Mouse (Mus musculus) liver, embryonic 14.5 days (tissue): ENCODE results near the gene Syk. TPM values are rescaled to one million over a fixed set of nuclear protein-coding genes. Genes with fewer than 3 reads are reported as not detected.

Experiments used
- ATAC-seq: fragments of 200-750 bp; cut with Nextera tagmentation; 2 replicates; pipeline ENCODE4 v1.8.0; 2017; ENCODE audit warnings: moderate number of reproducible peaks, mild to moderate bottlenecking, moderate library complexity; ENCODE audit not compliant: insufficient read depth
- DNase-seq, 3 experiments: peaks; one replicate each; pipeline ENCODE4 v3.0.0-alpha.2; 2012 to 2013; ENCODE audit warnings: low read depth in 3 of 3, low spot score in 3 of 3
- H3K27ac ChIP-seq: fragments of 300-500 bp; sonication (generic); 2 replicates; pipeline ENCODE4 v1.5.1; 2014; ENCODE audit warnings: moderate library complexity, mild to moderate bottlenecking, control low read depth, inconsistent platforms
- H3K27me3 ChIP-seq: fragments of 300-500 bp; sonication (generic); 2 replicates; pipeline ENCODE4 v1.6.1; 2014; ENCODE audit warnings: mild to moderate bottlenecking, low read length, moderate library complexity; ENCODE audit not compliant: control insufficient read depth, insufficient read depth
- H3K36me3 ChIP-seq: fragments of 300-500 bp; sonication (generic); replicated peaks from 2 replicates; pipeline ENCODE4 v1.6.1; 2014; ENCODE audit warnings: low read depth; ENCODE audit not compliant: control insufficient read depth, insufficient read depth
- H3K4me1 ChIP-seq, 2 experiments: fragments of 200-500 bp in 1 of 2; fragments of 300-500 bp in 1 of 2; sonication (generic) in 1 of 2; replicated peaks; 2 replicates each; pipeline ENCODE4 v1.6.1; 2012 to 2014; ENCODE audit warnings: antibody characterized with exemption in 1 of 2, inconsistent platforms in 1 of 2, low read length in 1 of 2; ENCODE audit not compliant: control insufficient read depth in 2 of 2, insufficient read depth in 2 of 2
- H3K4me2 ChIP-seq: fragments of 300-500 bp; sonication (generic); 2 replicates; pipeline ENCODE4 v1.6.1; 2014; ENCODE audit warnings: low read depth, mild to moderate bottlenecking, control low read depth, moderate library complexity
- H3K4me3 ChIP-seq, 2 experiments: fragments of 200-500 bp in 1 of 2; fragments of 300-500 bp in 1 of 2; sonication (generic) in 1 of 2; 2 replicates each; pipeline ENCODE4 v1.5.1; 2012 to 2014; ENCODE audit warnings: low read depth in 2 of 2, low read length in 2 of 2, mild to moderate bottlenecking in 2 of 2, control low read depth in 1 of 2, inconsistent platforms in 1 of 2, moderate library complexity in 1 of 2; ENCODE audit not compliant: insufficient read depth in 1 of 2
- H3K9ac ChIP-seq: fragments of 300-500 bp; sonication (generic); replicated peaks from 2 replicates; pipeline ENCODE4 v1.6.1; 2014; ENCODE audit warnings: mild to moderate bottlenecking, control low read depth, moderate library complexity
- H3K9me3 ChIP-seq: fragments of 300-500 bp; sonication (generic); 2 replicates; pipeline ENCODE4 v1.6.1; 2016; ENCODE audit warnings: low read length, mixed read lengths; ENCODE audit not compliant: control insufficient read depth
- CTCF ChIP-seq: IDR thresholded peaks from 2 replicates; pipeline ENCODE4 v1.5.1; 2016; ENCODE audit warnings: antibody characterized with exemption, low read depth, control low read depth
- EP300 ChIP-seq: IDR thresholded peaks from 2 replicates; pipeline ENCODE4 v1.6.1; 2016; ENCODE audit warnings: antibody characterized with exemption, low read depth
- WGBS: fragments of 180-500 bp; shearing (Covaris S2); extraction: QIAGEN DNeasy Blood & Tissue Kit; methylation state at CpG from one replicate; pipeline ENCODE4 v1.1.7; 2014; ENCODE audit not compliant: insufficient replicate concordance; 5-methylcytosine and 5-hydroxymethylcytosine counted together
- polyA plus RNA-seq, 2 experiments: library from polyadenylated mRNA; depleted of rRNA in 1 of 2; stranded (reverse) in 1 of 2; unstranded in 1 of 2; fragments of >200 nt; fragmentation: Nextera tagmentation in 1 of 2; extraction: Ambion mirVana in 1 of 2; gene quantifications; 2 replicates each; pipeline versions ENCODE4 v1.2.1 to v1.2.3; 2012 to 2014

The Syk gene
- polyA plus RNA-seq, 2 experiments: 4.3 TPM

- no peak for DNase-seq
- Histone ChIP-seq H3K36me3 (no peaks in the 10 kb centered on the region), H3K27me3 (no peaks in the 10 kb centered on the region), H3K4me2 (no peak overlapping the region), H3K4me3 (no peak overlapping the region), H3K4me1 (no peaks in the 10 kb centered on the region), H3K27ac (no peak overlapping the region), H3K9ac (no peak overlapping the region), H3K9me3 (no peaks in the 10 kb centered on the region)
- TF ChIP-seq CTCF: no peak
- no peak for TF ChIP-seq EP300
- WGBS: 49% methylated on average over 6 of the region's 6 CpGs
- no peak for ATAC-seq
Observed at GRCm38 (mm10) chr13:52539461-52539860, 43.5 kb upstream of the Syk start.

DNA sequence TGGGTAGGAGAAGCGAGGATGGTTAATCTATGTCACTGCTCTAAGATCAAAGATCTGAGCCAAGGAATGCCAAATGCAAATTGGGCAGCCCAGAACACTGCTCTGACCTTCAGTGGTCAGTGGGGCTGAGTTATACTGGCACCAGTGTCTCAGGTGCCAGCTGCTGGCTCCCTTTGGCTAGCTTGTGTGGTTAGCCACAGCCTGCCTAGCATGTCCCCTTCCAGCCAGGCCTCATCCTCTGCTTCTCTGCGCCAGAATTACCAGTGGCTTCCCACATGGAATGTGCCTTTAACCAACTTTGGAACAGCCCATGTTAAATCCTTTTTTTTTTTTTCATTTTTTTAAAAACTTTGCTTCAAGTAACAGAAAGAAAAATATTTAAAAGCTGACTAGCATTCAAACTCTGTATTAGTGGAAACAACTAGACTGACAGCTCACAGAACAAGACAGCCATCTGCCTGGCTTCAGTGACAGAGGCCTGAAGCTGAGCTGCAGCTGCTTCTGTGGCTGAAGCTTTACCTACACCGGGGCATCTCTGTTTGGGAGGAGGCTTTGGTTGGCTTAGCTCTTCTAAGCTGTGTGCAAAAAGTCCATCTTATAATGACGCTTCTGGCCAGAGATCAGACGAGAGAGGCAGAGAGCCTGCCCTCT is 41.5 kb upstream of the Syk start:
- no peak for TF ChIP-seq CTCF
- TF ChIP-seq EP300: no peak
- no peaks in the 10 kb centered on the region for H3K4me1 ChIP-seq
- no peaks in the 10 kb centered on the region for H3K9me3 ChIP-seq
- no peak for ATAC-seq
- H3K9ac ChIP-seq: no peak overlapping the region
- WGBS: 48% methylated on average over 5 of the region's 5 CpGs
- H3K27me3 ChIP-seq: no peaks in the 10 kb centered on the region
- H3K4me2 ChIP-seq: no peak overlapping the region
- no peak for DNase-seq
- no peaks in the 10 kb centered on the region for H3K36me3 ChIP-seq
- H3K27ac ChIP-seq: no peak overlapping the region
- no peak overlapping the region for H3K4me3 ChIP-seq

DNA sequence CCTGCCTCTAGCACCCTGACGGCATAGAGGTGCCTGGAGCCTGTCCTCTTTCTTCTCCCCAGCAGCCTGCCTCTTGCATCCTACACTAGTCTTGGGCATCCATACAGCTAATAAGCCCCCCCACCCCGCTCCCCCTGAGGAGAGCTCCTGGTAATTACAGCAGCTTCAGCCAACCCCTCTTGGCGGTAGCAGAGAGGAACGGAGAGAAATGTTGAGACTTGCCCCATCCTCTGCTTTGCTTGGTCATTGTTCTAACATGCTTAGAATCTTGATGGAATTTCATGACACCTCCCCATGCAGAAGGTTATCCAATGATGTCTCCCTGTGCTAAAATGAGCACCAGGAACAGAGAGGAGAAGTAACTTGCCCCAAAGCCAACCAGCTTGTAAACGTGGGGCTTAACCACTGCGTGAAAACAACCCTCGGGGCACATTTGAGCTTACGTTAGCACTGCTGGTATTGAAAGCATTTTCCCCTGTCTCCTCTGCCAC is 40.9 kb upstream of the Syk start:
- no peak overlapping the region for H3K9ac ChIP-seq
- no peak overlapping the region for H3K4me3 ChIP-seq
- no peak for ATAC-seq
- H3K36me3 ChIP-seq: no peaks in the 10 kb centered on the region
- no peaks in the 10 kb centered on the region for H3K4me1 ChIP-seq
- DNase-seq: no peak
- TF ChIP-seq CTCF: no peak
- TF ChIP-seq EP300: no peak
- H3K4me2 ChIP-seq: no peak overlapping the region
- WGBS: 38% methylated on average over 8 of the region's 8 CpGs
- H3K9me3 ChIP-seq: no peaks in the 10 kb centered on the region
- H3K27me3 ChIP-seq: no peaks in the 10 kb centered on the region
- H3K27ac ChIP-seq: no peak overlapping the region

GRCm38 (mm10) chr13:52542636-52543035 is 40.3 kb upstream of the Syk start:
- Histone ChIP-seq H3K9me3 (no peaks in the 10 kb centered on the region), H3K27ac (no peak overlapping the region), H3K36me3 (no peaks in the 10 kb centered on the region), H3K4me2 (no peak overlapping the region), H3K4me3 (no peak overlapping the region), H3K27me3 (no peaks in the 10 kb centered on the region), H3K4me1 (no peaks in the 10 kb centered on the region), H3K9ac (no peak overlapping the region)
- ATAC-seq: no peak
- WGBS: 17% methylated on average over 4 of the region's 4 CpGs
- DNase-seq: no peak
- TF ChIP-seq EP300: no peak
- TF ChIP-seq CTCF: no peak

- H3K9ac ChIP-seq: no peak overlapping the region
Observed at GRCm38 (mm10) chr13:52546288-52546687, 36.7 kb upstream of the Syk start.

More at GRCm38 (mm10) chr13:52546288-52546687, 36.7 kb upstream of the Syk start:
- no peaks in the 10 kb centered on the region for H3K27me3 ChIP-seq
- H3K4me2 ChIP-seq: no peak overlapping the region
- TF ChIP-seq EP300 (no peak), CTCF (no peak)
- no peak for ATAC-seq
- 35% methylated on average over 6 of the region's 6 CpGs for WGBS
- DNase-seq: no peak
- H3K27ac ChIP-seq: no peak overlapping the region
- no peak overlapping the region for H3K4me3 ChIP-seq
- no peaks in the 10 kb centered on the region for H3K9me3 ChIP-seq
- no peaks in the 10 kb centered on the region for H3K36me3 ChIP-seq
- H3K4me1 ChIP-seq: no peaks in the 10 kb centered on the region
